Mouse (Mus musculus) left cerebral cortex, postnatal 25 days (tissue): Measurements from ENCODE around the gene Rbm46. TPM values are rescaled to one million over a fixed set of nuclear protein-coding genes. Genes with fewer than 3 reads are reported as not detected.
A peak's percentile ranks its signal among the peaks of the same experiment; 100 is the strongest.

Source experiments
- DNase-seq, 2 experiments: peaks; one replicate each; pipeline ENCODE4 v3.0.0; 2022; ENCODE audit warnings: low spot score in 2 of 2, mixed read lengths in 1 of 2
- intact Hi-C: fragments of 180-260 bp; cut with DNase I; formaldehyde crosslinking; loops from one replicate; pipeline ENCODE4 v1.15.1; 2025
- total RNA-seq, 2 experiments: library from RNA; stranded (reverse); gene quantifications; 2 replicates each; pipeline ENCODE4 v1.2.3; 2021

Gene Rbm46
- total RNA-seq, 2 experiments from 2014 or later, result 0.34 to 0.57 TPM

DNA sequence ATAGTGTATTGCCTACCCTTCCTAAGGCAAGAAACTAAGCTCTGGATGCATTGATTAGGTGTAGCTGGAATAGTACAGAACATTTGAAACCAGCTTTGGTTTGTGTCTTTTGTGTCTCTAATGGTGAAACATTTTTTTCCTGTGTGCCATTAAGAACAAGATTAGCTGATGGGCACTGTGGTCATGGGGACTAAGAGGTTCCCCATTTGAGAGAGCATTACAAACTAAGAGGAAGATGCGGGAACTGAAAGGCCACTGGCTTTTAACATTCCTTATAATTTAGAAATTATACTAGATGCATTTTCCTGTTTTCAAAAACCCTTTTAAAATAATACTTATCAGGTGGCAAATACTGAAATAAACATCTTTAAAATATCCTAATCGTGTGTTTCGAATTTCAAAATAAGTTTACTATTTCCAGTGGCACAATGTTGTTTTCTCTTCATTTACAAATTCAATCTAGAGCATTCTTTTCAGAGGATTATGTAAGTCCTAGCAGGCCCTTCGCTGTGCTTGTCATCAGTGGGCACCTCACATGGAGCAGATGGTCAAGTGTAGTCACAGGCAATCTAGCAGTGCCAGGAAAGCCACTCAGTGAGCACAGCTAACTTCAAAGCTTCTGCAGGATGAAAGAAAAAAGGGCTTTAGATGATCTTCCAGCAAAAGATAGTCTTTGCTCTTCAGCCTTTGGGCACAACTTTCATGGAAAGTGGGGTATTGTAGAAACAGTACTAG lies 76.4 kb downstream of the Rbm46 start:
- peak in 1 of 2 experiments; percentile 59 for DNase-seq
- intact Hi-C loops, result no loop called here

DNA sequence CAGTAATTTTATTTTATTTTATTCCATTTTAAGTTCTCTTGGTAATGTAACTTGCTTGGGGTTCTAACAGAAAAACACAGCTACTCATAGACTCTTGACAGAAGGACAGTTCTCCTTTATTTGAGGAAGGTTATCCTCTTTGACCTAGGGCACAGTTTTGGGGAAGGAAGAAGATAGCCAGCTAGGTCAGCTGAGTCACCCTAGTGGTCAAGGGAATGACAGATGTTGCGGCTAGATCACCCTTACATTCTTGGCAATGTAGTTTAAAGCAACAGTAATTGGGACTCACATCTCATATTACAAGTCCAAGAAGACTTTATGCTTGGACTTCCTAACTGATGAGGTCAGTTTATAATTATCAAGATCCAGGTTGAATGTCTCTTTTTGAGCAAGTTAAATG lies 82.6 kb downstream of the Rbm46 start:
- no peak for DNase-seq
- intact Hi-C loops, result no loop called here

DNA sequence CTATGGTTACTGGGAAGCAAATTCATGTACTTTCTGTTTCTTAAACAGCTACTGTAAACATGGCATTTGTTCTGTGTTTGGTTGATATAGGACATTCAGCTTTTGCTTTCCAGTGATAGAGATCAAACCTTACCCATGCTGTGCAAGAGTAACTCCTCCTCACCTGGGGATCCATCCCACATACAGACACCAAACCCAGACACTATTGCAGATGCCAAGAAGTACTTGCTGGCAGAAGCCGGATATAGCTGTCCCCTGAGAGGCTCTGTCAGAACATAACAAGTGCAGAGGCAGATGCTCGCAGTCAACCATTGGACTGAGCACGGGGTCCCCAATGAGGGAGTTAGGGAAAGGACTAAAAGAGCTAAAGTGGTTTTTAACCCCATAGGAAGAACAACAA lies 84.6 kb downstream of the Rbm46 start:
- intact Hi-C loops, result no loop called here
- DNase-seq, result peak in 1 of 2 experiments; percentile 67

Other genes starting within 250 kb of the Rbm46 start
- gene Lrat, start 27.5 kb upstream of the Rbm46 start, total RNA-seq, result under 1 TPM in 1 of 2 experiments, not detected in 1; 0.11 TPM
- gene Fgg, start 131.2 kb upstream of the Rbm46 start, total RNA-seq, result not detected
- gene Fga, start 149.6 kb upstream of the Rbm46 start, total RNA-seq, result not detected
- gene Fgb, start 173.4 kb upstream of the Rbm46 start, total RNA-seq, result not detected
- gene Plrg1, start 179.0 kb upstream of the Rbm46 start, total RNA-seq, result 10 to 100 TPM; 38.6 to 41.9 TPM